Mouse (Mus musculus) C2C12 (cell line): ENCODE measurements around the gene Snrpa1. TPM values are rescaled to one million over a fixed set of nuclear protein-coding genes. Genes with fewer than 3 reads are reported as not detected.

Experiments
- H3K27me3 ChIP-seq: one replicate; pipeline ENCODE4 v1.6.1; 2011; ENCODE audit not compliant: control insufficient read depth, insufficient read depth, insufficient read length
- H3K36me3 ChIP-seq: one replicate; pipeline ENCODE4 v1.6.1; 2011; ENCODE audit not compliant: control insufficient read depth, insufficient read depth
- H3K4me3 ChIP-seq: one replicate; pipeline ENCODE4 v1.5.1; 2011; ENCODE audit warnings: mild to moderate bottlenecking, control low read depth; ENCODE audit not compliant: poor library complexity, insufficient read depth, severe bottlenecking
- H3K79me2 ChIP-seq: one replicate; pipeline ENCODE4 v1.6.1; 2011; ENCODE audit not compliant: control insufficient read depth, insufficient read depth
- H3K79me3 ChIP-seq: one replicate; pipeline ENCODE4 v1.6.1; 2011; ENCODE audit warnings: low read depth, control low read depth
- H3ac ChIP-seq: one replicate; pipeline ENCODE3; 2011; ENCODE audit warnings: low read depth; ENCODE audit not compliant: control insufficient read depth, insufficient read length
- CEBPB ChIP-seq: IDR thresholded peaks from one replicate; pipeline ENCODE4 v1.6.1; 2011; ENCODE audit warnings: low read depth, mild to moderate bottlenecking, control low read depth, moderate library complexity
- CTCF ChIP-seq: IDR thresholded peaks from one replicate; pipeline ENCODE4 v1.5.1; 2011; ENCODE audit not compliant: control insufficient read depth, insufficient read depth, insufficient read length
- FOSL1 ChIP-seq: IDR thresholded peaks from one replicate; pipeline ENCODE4 v1.8.0; 2011; ENCODE audit warnings: mild to moderate bottlenecking, low read length; ENCODE audit not compliant: poor library complexity, insufficient read depth, severe bottlenecking
- MAX ChIP-seq: IDR thresholded peaks from one replicate; pipeline ENCODE4 v1.6.1; 2011; ENCODE audit warnings: mild to moderate bottlenecking, control low read depth
- MYOD1 ChIP-seq: IDR thresholded peaks from one replicate; pipeline ENCODE4 v1.6.1; 2011; ENCODE audit warnings: low read depth; ENCODE audit not compliant: control insufficient read depth, insufficient read length
- MYOG ChIP-seq: IDR thresholded peaks from one replicate; pipeline ENCODE4 v1.6.1; 2011; ENCODE audit not compliant: control insufficient read depth, insufficient read length; ENCODE audit errors: extremely low read depth
- USF1 ChIP-seq: IDR thresholded peaks from one replicate; pipeline ENCODE4 v1.6.1; 2011; ENCODE audit warnings: low read depth, mild to moderate bottlenecking, control low read depth, moderate library complexity
- long read RNA-seq, 2 experiments: library from polyadenylated mRNA; unstranded; transcript quantifications; one replicate each; pipeline ENCODE4 v2.0.0; 2019 to 2020
- polyA plus RNA-seq: library from polyadenylated mRNA; unstranded; fragments of >200 nt; fragmentation: generic; extraction: Trizol; gene quantifications from one replicate; pipeline ENCODE4 v1.2.1, GENCODE M21; 2012; ENCODE audit warnings: missing spikeins

The Snrpa1 gene
- polyA plus RNA-seq: 120 TPM
- long read RNA-seq, experiment 1, transcript Snrpa1-206 (9 exons, 1,248 nt): major isoform, 98 of 105 reads
- long read RNA-seq, experiment 1, partial matches to known transcripts: 2 of 105 reads
- long read RNA-seq, experiment 1, other reads (novel, unspliced or antisense): 3 of 105 reads
- long read RNA-seq, experiment 2, transcript Snrpa1-206 (9 exons, 1,248 nt): major isoform, 80 of 91 reads
- long read RNA-seq, experiment 2, partial matches to known transcripts: 0 of 91 reads
- long read RNA-seq, experiment 2, other reads (novel, unspliced or antisense): 8 of 91 reads

GRCm38 (mm10) chr7:66058703-66059102 lies at the start of gene Snrpa1:
Snrpa1 (plus strand) TSS chr7:66059003.
- Histone ChIP-seq H3K27me3 (no peaks in the 10 kb centered on the region), H3K79me3 (peaks cover 28% of the 10 kb centered on the region), H3K4me3 (peak within 1 kb of the TSS; percentile 75), H3K36me3 (peaks cover 20% of the 10 kb centered on the region), H3ac (peak within 1 kb of the TSS; percentile 2), H3K79me2 (peaks cover 35% of the 10 kb centered on the region)
- TF ChIP-seq FOSL1 (no peak), USF1 (no peak), CTCF (no peak), MYOD1 (no peak), CEBPB (no peak), MYOG (no peak), MAX (no peak)

GRCm38 (mm10) chr7:66010518-66010917 lies 48.3 kb upstream of the Snrpa1 start:
- Histone ChIP-seq H3K36me3 (no peaks in the 10 kb centered on the region), H3K27me3 (peaks cover 43% of the 10 kb centered on the region), H3ac (no peak overlapping the region), H3K4me3 (no peak overlapping the region), H3K79me3 (no peaks in the 10 kb centered on the region), H3K79me2 (no peaks in the 10 kb centered on the region)
- TF ChIP-seq MYOG (no peak), CEBPB (no peak), USF1 (no peak), MYOD1 (no peak), CTCF (no peak), FOSL1 (no peak), MAX (no peak)

- H3K79me2 ChIP-seq: no peaks in the 10 kb centered on the region
- no peaks in the 10 kb centered on the region for H3K79me3 ChIP-seq
- H3K27me3 ChIP-seq: peaks cover 39% of the 10 kb centered on the region
- H3ac ChIP-seq: no peak overlapping the region
- TF ChIP-seq USF1: no peak
- TF ChIP-seq CTCF: no peak
- no peak for TF ChIP-seq MAX
- no peak for TF ChIP-seq FOSL1
- TF ChIP-seq MYOG: no peak
- no peak for TF ChIP-seq MYOD1
- no peak for TF ChIP-seq CEBPB
- H3K4me3 ChIP-seq: no peak overlapping the region
- no peaks in the 10 kb centered on the region for H3K36me3 ChIP-seq
These were observed 31.1 kb upstream of the Snrpa1 start for GRCm38 (mm10) chr7:66027747-66028146.

- H3K27me3 ChIP-seq: peaks cover 47% of the 10 kb centered on the region
- H3ac ChIP-seq: no peak overlapping the region
- no peak overlapping the region for H3K4me3 ChIP-seq
- no peaks in the 10 kb centered on the region for H3K36me3 ChIP-seq
- TF ChIP-seq CEBPB: no peak
- TF ChIP-seq MYOG: no peak
- no peak for TF ChIP-seq CTCF
- no peak for TF ChIP-seq MYOD1
- no peak for TF ChIP-seq USF1
- no peak for TF ChIP-seq FOSL1
- TF ChIP-seq MAX: no peak
- H3K79me3 ChIP-seq: no peaks in the 10 kb centered on the region
- no peaks in the 10 kb centered on the region for H3K79me2 ChIP-seq
These were observed 29.9 kb upstream of the Snrpa1 start for GRCm38 (mm10) chr7:66028766-66029512.

GRCm38 (mm10) chr7:66036809-66037208 lies 22.0 kb upstream of the Snrpa1 start:
- H3K27me3 ChIP-seq: peaks cover 85% of the 10 kb centered on the region
- H3K79me3 ChIP-seq: no peaks in the 10 kb centered on the region
- H3K79me2 ChIP-seq: no peaks in the 10 kb centered on the region
- H3ac ChIP-seq: no peak overlapping the region
- H3K4me3 ChIP-seq: no peak overlapping the region
- TF ChIP-seq MAX (no peak), MYOG (no peak), CTCF (no peak)
- no peaks in the 10 kb centered on the region for H3K36me3 ChIP-seq
